Mouse (Mus musculus) cerebellum, postnatal 14 days (tissue): ENCODE results near the gene Rab19.
"Not testable (repeated sequence)": the region's sequence is repeated elsewhere in the genome, so short reads cannot be mapped to it uniquely, and the experiment has no call there.

Experiments
- DNase-seq, 2 experiments: peaks; one replicate each; pipeline ENCODE4 v3.0.0; 2021; ENCODE audit warnings: mixed read lengths in 2 of 2

Gene Rab19

DNA sequence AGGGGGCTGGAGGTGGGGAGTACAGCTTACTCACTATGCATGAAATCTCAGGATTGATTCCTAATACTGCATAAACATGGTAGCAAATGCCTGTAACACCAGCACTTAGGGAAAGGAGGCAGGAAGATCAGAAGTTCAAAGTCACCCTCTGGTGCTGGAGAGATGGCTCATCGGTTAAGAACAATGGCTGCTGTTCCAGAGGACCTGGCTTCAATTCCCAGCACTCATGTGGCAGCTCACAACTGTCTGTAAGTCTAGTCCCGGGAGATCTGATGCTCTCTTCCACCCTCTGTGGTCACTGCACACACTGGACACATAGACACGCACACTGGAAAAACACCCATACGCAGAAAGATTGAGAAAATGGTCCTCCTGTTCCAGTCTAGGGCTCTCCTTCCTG lies 52.2 kb downstream of the Rab19 start:
- DNase-seq: no peak

DNA sequence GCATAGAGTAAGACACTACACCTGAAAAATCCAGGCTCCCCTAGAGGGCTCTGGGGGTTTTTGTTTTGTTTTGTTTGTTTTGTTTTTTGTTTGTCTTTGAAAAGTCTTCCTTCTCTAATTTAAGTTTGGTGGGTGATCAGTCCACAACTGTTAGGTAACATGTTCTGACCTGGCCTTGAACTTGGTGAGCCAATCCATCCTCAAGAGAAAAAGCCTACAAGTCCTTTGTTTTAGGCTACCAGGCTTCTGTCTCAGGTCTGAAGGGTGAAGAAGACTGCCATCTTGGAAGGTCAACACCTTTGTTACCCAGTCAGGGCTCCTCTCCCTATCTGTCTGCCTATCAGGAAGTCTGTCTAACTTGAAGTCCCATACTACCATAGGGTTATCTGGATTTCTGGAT lies 52.7 kb downstream of the Rab19 start:
- DNase-seq: no peak

DNA sequence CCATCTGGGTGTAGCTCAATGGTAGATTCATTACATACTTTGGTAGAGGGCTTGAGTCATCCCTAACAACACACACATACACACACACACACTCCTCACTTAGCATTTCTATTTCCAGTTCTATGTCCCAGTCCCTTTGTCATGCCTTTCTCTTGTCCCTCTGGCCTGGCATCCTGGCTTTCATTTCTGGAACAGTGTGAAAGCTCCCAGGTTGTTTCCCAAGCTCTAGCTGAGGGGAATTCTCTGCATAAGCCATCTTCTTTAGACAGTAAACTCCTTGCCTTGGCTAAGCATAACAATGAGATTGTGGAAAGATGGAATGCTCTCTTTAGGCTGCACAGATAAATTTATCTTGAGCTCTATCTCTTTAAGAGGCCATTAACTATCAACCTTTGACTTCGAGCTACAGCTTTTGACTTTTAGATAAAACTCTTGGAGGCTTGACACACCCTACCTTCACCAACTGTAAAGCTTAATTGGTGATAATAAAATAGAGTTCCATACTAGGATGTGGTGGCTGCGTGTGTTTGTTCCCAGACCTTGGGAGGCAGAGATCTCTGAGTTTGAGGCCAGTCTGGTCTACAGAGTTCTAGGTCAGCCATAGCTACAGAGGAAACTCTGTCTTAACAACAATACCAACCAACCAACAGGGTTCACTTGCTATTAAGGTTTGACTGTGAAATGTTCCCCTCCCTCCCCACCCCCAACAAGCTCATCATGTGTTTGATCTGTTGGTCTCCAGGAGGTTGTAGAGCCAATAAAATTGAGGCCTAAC lies 53.3 kb downstream of the Rab19 start:
- DNase-seq: no peak

DNA sequence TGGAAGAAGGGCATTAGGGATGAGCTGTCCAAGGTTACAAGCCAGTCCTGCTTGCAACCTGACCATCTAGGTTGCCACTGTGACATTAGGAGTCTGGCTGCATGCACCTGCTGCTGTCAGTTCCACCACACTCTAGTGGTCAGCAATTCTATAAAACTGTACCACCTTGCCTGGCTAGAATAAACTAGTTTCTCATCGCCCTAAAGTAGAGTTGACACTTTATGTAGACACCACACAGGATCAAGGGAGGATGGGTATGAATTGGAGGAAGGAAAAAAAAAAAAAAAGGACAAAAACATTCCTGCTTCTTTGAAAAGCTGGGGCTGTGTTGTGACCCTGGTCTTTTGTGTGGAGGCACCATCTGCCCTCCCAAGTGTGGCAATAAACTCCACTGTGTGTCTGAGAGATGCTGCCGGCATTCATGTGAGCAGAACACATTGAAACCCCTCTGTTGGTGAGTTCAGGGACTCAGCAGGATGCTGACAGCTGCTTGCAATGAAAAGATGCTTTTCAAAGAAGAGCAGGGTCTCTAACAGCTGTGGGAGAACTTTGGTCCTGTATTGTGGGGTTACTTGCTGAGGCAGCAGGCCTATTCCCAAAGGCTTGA lies 54.0 kb downstream of the Rab19 start:
- DNase-seq: no peak

DNA sequence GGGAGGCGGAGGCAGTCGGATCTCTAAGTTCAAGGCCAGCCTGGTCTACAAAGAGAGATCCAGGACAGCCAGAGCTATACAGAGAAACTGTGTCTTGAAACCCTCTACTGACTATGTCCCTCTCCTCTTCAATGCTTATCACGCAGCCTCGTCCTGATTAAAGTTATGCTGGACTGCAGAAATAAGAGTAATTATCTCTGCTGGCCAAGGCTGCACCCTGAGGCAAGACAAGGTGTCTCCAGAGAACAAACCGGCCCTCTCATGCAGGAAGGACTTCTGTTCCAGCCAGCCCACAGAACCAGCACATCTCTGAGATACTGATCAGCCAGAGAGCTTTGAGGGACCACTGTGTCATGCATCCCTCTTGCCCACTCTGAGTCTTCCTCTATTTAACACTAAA lies 54.9 kb downstream of the Rab19 start:
- DNase-seq: no peak

DNA sequence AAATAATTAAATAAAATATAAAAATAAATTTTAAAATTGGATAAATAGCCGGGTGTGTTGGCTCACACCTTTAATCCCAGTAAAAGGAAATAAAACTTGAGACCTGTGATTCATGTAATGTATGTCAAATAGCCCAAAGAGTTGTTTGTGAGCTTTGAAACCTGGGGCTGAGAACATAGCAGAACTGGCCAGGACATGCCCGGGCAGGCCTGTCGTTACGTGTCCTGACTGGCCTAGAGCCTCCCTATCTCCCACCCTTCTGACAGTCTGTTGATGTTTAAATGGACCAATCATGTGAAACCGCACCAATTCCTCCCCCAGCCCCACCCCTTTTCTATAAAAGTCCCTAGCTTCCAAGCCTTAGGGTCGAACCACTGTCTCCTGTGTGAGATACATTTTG lies 56.5 kb downstream of the Rab19 start:
- not testable (repeated sequence) for DNase-seq
